Mouse (Mus musculus): ENCODE measurements around the gene Dmrtc2.
"Not testable (repeated sequence)": the region's sequence is repeated elsewhere in the genome, so short reads cannot be mapped to it uniquely, and the experiment has no call there.

Gene Dmrtc2

GRCm38 (mm10) chr7:24864156-24864555 lies 5.7 kb upstream of the Dmrtc2 start:
- no peak for DNase-seq (ENCODE audit: low read depth, low spot score)

DNA sequence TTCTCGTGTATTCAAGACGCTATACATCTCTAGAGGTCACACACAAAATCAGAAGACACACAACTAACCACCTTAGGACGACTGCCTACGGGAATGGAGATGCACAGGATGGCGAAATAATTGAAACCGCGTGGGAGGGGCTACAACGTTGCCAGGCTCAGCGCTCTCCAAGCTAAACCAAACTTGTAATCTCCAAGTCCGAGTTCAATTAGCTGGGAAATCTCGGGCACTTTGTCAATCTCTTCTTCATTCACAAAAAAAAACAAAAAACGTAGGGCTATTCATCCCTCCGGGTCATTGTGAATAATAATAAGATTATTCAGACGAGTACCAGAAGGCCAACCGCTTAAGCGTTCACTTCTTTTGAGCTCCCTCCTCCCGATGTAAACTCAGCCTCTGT lies 777 bp upstream of the Dmrtc2 start:
- DNase-seq (ENCODE audit: low read depth, low spot score), result no peak

- no peak for DNase-seq (ENCODE audit: low read depth, low spot score)
Measured at GRCm38 (mm10) chr7:24877588-24877987, 7.7 kb downstream of the Dmrtc2 start.

- no peak for DNase-seq (ENCODE audit: low read depth, low spot score)
Measured at GRCm38 (mm10) chr7:24879620-24880019, 9.8 kb downstream of the Dmrtc2 start.

- DNase-seq (ENCODE audit: low read depth, low spot score), result no peak
Measured at GRCm38 (mm10) chr7:24882416-24883199, 12.8 kb downstream of the Dmrtc2 start.

DNA sequence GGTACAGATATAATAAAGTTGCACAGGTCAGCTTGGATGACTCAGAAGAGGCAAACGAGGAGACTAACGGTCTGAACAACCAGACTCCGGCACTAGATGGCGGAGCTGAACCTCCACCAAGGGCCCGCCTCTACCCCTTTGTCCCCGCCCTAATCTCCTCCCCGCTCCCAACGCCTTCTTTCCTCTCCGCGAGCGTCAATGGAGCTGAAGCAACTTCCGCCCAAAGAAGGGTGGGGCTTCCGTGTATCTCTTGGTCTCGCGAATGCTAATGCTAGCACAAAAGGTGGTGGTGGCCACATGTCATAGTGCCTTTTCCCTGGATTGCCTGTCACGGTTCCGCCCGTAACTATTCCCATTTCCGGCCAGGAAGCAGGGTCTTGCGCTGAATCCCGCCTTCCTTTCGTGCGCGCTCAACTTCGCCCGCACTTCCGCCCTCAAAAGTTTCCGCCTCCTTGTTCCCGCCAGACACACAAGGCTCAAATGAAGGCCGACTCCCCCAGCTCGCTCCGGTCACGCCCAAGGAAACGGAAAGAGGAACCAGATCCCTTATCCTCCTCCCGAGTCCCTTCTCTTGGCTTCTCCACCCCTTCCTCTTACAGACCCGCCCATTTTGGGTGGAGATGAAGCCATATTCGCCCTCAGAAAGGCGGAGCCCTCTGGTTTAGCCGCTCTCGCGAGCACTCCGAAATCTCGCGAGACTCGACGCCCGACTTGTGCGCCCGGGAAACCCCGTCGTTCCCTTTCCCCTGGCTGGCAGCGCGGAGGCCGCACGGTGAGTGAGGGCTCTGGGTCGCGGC lies 14.2 kb downstream of the Dmrtc2 start, which contains the start of gene Rps19:
Gene Rps19, plus strand, starts transcription at position 476 of the 797 bp plus-strand sequence.
- DNase-seq (ENCODE audit: low read depth, low spot score), result peak; percentile 99

DNA sequence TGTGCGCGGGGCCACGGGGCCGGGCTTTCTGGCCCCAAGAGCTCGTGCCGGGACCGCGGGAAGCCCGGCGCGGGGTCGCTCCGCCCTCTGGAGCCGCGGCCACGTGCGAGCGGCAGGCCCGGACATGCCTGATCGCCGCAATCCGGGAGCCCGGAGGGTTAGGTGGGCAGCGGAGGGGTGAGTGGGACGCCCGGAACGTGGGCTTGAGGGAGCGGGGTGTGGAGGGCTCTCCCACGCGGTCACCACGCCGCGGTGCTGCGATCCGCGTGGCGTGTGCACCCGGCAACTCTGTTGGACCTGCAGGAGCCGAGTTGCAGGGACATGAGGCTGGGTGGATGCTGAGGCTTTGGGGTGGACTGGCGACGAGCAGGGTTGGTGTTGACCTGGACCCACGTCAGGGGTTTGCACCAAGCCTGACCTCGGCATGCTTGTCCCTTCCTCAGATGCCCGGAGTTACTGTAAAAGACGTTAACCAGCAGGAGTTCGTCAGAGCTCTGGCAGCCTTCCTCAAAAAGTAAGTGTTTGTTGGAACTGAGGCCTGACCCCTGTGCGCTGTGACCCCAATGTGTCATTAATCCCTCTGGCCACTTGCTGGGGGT lies 14.9 kb downstream of the Dmrtc2 start:
- DNase-seq (ENCODE audit: low read depth, low spot score), result no peak

- peak; percentile 32 for DNase-seq (ENCODE audit: low read depth, low spot score)
Measured at GRCm38 (mm10) chr7:24885468-24886307, 15.8 kb downstream of the Dmrtc2 start.

DNA sequence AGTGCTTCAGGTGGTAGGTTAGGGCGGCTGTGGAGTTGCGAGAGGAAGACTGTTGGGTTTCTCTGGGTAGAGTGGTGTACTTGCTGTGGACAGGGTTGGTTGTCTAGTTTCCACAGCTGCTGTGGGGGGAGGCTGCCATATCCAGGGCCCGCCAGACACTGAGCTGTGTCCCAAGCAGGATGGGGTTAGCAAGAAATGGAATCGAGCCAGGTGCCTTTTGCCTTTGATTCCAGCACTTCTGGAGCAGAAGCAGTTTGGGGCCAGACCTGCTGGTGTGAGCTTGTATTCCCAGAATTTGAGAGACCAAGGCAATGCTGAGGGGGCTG lies 16.4 kb downstream of the Dmrtc2 start:
- DNase-seq (ENCODE audit: low read depth, low spot score), result no peak

- no peak for DNase-seq (ENCODE audit: low read depth, low spot score)
Measured at GRCm38 (mm10) chr7:24887096-24887495, 17.2 kb downstream of the Dmrtc2 start.

- peak; percentile 53 for DNase-seq (ENCODE audit: low read depth, low spot score)
Measured at GRCm38 (mm10) chr7:24889431-24890220, 19.8 kb downstream of the Dmrtc2 start.

DNA sequence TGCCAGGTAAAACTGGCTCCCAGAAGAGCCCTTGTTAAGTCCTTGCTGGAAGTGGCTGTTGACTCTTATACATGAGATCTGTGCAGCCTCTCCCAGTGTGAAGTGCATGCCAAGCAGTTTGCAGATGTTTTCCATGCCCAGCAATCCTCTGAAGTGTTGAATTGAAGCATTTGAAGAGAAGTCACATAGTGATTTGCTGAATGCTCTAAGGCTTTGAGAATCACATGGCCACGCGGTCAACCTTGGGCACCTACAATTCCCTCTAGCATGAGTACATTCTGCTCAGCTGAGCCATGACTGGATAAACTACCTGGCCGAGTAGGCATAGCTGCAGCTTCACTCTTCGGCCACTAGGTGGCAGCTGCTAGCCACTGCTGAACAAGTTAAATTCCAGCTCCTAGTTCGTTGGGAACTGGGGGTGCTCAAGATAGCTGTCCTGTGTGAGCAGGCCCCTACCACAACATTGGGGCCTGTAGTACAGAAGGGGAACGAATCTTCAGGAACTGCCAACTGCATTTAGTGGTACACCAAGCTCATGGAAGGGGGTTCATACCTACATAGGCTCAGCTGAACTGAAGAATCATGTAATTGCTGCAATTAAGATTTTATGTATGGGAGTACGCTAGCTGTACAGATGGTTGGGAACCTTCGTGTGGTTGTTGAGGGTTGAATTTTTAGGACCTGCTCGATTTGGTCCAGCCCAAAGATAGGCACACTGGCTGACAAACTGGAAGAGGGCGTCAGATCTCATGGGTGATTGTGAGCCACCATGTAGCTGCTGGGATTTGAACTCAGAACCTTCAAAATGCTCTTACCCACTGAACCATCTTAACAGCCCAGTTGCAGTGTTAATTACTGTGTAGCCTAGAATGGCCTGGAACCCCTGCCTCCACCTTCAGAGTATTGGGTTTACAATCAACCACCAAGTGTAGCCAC lies 20.7 kb downstream of the Dmrtc2 start:
- DNase-seq (ENCODE audit: low read depth, low spot score), result peak; percentile 85

DNA sequence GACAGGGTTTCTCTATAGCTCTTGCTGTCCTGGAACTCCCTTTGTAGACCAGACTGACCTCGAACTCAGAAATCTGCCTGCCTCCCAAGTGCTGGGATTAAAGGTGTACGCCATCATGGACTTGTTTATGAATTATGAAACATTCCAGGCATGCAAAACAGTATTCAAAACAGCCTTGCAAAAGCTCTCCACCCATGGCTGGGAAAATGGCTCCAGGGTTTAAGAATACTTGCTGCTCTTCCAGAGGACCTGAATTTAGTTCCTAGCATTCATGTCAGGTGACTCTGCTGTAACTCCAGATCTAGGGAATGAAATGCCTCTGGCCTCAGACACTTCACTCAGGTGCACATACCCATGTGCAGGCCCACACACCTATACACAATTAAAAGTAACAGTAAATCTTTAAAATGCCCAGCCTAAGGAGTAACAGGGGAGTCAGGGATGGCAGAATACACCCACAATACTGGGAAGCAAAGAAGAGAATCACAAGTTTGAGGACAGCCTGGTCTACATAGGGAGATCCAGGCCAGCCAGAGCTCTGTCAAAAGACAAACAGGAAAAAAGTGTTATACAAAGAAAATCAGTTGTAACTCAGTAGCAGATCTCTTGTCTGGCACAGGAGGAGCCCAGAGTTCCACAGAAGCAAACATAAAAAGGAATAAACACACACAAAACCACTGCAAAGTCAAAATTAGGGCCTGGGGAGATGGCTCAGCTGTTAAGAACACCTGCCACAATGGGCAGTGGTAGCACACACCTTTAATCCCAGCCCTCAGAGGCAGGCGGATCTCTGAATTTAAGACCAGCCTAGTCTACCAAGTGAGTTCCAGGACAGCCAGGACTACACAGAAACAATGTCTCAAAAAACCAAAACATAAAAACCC lies 21.6 kb downstream of the Dmrtc2 start:
- DNase-seq (ENCODE audit: low read depth, low spot score), result peak; percentile 66

GRCm38 (mm10) chr7:24892125-24892583 lies 22.3 kb downstream of the Dmrtc2 start:
- DNase-seq (ENCODE audit: low read depth, low spot score), result no peak

DNA sequence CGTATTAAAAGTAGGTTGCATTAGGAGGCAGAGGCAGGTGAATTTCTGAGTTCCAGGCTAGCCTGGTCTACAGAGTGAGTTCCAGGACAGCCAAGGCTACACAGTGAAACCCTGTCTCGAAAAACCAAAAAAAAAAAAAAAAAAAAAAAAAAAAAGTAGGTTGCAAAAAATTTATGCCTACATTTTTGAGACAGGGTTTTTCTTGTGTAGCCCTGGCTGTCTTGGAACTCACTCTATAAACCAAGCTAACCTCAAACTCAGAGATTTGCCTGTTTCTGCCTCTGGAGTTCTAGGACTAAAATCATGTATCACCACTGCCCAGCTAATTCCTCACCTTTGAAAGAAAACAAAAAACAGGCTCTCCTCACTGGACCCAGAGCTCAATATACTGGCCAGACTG lies 25.9 kb downstream of the Dmrtc2 start:
- not testable (repeated sequence) for DNase-seq (ENCODE audit: low read depth, low spot score)

- DNase-seq (ENCODE audit: low read depth, low spot score), result peak; percentile 85
Measured at GRCm38 (mm10) chr7:24896269-24896668, 26.4 kb downstream of the Dmrtc2 start.

DNA sequence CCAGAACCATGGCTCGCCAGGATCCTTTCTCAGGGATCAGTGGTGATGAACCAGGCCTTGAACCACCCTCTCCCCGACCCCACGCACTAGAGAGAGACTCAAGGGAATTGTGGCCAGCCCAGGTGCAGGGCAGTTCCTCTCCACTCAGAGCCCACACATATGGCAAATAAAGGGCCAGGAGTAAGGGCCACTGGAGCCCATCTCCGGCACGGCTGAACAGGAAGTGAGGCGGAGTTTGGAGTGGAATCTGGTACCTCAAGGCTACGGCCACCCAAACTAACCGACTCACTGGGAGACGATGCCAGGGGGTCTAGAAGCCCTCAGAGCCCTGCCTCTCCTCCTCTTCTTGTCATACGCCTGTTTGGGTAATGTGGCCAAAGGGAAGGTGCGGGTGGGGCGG lies 27.4 kb downstream of the Dmrtc2 start, which contains the start of gene Cd79a:
Gene Cd79a, plus strand, starts transcription at position 158 of the 400 bp plus-strand sequence.
- DNase-seq (ENCODE audit: low read depth, low spot score), result peak; percentile 90

- DNase-seq (ENCODE audit: low read depth, low spot score), result peak; percentile 52
Measured at GRCm38 (mm10) chr7:24897959-24898358, 28.1 kb downstream of the Dmrtc2 start.
